Mouse (Mus musculus) retina, postnatal 7 days (tissue): ENCODE results near the gene Btbd17.
A peak's percentile ranks its signal among the peaks of the same experiment; 100 is the strongest.

ENCODE experiments used
- DNase-seq: peaks from one replicate; pipeline ENCODE4 v3.0.0-alpha.2; 2012; ENCODE audit warnings: low read depth, low spot score

Btbd17 gene

DNA sequence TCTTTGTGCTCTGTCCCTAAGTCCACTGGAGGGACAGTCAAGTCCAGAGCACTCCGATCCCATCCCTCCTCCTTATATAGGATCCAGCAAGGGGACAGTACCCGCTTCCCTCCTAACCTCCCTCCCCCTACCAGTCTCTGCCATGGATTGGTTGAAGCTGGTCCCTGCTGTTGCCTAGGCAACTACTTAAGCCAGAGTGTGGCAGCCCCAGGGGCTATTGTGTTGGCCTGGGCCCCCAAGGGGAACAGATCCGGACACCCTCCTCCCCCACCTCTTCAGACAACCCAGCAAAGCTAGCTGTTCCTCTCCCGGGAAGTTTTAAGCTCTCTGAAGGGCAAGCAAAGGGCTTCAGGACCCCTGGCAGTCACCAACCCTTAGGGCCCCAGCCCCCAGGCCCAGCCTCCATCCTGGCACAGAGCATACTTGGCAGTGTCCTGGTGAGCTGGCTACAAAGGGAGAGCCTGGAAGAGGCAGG is at the start of gene Btbd17:
TSS of gene Btbd17 (minus strand) at position 98 of the 475 bp plus-strand sequence.
- DNase-seq, result no peak

DNA sequence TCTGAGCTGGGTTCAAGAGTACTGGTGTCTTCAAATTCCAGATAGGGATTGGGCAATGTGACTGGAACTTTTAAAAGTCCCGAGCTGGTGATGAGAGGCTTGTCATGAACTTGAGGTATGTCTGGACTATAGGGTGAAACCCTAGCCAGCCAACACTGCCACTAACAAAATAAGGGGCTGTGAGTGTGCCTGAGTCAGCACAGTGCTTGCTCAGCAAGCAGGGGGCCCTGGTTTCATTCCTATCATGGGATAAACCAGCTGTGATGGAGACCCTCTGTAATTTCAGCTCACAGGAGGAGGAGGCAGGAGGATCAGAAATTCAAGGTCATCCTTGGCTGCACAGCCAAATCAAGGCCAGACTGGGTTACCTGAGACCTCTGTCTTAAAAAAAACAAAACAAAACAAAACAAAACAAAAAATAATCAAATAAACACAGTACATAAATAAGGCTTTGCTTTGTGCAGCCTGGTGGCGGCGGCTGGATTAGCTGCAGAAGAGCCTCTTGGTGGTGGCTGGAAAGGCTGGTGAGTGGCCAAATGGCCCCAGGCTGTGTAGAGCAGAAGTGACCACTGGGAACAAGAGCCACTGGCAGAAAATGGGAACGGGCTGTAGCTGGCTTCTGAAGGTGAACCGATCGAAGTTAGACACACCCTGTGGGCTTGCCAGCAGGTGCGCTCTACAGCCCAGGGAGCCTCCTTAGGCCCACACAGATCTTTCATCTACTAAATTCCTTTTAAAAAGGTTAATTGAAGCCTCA is 48.9 kb upstream of the Btbd17 start:
- no peak for DNase-seq

DNA sequence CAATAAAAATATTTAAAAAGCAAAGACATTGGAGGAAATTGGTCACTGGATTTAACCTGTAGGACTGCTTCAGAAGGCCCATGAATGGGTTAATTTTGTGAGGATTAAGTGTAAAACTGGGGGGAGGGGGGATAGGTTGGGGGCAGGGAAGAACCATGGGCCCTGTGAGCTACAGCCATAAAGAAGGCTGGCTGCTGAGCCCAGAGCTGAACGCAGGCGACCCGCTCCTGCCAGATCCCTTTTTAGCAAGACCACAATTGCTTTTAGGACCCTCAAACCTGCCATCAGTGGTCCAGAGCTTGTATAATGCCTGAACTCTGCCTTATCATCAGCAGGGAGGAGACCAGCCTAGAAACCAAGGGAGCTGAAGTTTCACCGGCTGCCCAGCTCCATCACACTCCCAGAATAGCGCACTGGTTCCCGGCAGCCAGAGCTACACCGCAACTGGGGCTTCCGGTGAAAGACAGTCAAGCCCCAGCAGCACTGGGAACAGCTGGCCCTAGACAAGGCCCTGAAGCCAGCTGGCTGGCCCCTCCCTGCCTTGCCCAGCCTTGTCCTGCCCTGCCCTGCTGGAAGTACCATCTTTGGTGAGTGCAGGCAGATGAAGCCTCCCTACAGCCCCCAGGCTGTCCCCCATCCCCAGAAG is 48.2 kb upstream of the Btbd17 start:
- DNase-seq, result no peak

DNA sequence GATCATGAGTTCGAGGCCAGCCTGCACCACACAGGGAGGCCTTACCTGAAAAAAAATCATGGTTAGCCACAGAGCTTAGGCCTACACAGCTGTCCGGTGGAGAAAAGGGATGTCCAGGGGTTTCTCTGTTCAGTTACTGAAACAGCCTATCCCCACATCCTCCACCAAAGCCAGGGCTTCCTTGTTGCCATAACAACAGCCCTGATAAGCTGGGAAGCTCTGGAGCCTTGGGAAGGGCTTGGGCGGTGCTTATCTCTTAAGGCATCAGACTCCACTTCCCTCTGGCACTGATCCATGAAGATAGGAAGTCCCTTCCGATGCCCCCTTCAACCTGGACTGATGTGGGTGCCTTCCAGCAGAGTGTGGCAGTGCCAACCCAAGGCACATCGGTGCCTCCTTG is 37.4 kb upstream of the Btbd17 start:
- DNase-seq, result no peak

DNA sequence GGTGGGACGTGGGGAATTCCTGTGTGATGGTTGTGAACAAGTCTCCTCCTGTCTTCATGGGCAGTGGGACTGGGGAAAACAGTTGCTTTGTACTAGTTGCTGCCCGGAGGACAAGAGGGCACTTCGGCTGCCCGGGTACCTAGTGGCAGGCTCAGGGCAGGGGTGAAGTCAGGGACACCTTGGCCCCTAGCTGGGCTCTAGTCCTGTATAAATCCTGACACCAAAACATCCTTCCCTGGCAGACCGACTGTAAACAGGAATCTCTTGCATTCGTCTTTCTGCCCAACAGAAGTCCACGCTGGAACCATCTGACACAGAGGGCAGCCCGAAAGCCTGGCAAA is 34.7 kb upstream of the Btbd17 start:
- DNase-seq, result no peak

DNA sequence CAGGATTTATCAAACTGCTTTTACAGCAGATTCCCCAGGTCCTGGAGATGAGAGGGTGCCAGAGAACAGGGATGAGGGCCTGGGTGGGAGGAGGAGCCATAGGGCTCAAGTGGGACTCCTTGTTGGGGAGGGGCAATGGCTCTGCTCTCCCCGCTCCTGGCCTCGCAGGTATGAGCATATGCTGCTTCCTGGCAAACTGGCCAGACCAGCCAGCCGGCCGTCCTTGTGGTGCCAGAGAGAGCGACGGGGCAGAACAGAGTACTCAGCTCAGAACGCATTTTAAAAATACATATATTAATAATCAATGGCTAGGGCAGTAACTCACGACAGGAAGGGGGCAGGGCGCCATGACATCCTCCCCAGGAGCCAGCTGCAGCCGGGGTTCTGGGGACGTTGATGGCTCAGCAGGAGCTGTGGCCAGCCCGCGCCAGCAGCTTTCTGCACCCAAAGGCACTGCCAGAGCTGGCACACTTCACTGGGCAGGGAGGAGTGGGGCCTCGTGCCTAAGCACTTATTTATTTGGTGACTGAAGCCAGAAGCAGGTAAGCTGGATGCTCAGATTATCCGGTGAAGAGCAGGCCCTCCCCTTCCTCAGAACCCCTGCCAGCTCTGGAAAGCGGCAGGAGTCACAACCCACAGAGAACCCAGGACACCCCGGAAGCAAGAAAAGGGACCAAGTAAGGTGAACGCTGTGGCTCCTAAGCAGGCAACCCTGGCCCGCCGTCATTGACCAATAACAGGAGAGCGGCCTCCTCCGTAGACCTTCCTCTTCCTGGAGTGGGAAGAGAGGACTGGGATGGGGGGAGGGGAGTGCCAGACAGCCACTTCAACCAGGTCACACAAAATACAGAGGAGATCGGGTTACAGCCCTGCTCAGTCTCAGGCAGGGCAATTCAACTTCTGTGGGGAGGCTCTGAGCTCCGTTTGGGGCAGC is 34.0 kb upstream of the Btbd17 start:
- DNase-seq, result no peak

DNA sequence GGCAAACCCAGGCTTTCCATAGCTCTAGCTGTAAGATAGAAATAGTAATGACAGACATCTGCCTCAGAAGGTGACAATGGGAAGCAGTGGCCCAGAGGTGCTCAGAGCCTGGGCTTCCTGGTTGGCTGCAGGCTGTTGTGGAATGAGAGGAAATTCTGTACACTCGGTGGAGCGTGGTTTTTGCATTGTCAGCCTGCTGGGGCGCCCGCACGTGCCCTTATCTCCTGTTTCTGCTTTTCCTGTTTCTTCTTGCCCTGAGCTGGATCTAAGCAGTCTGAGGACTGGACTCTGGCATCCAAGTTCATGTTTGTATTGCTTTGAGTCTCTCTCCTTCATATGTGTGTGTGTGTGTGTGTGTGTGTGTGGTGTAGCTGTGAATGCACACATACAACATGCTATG is 30.9 kb upstream of the Btbd17 start:
- DNase-seq, result no peak

DNA sequence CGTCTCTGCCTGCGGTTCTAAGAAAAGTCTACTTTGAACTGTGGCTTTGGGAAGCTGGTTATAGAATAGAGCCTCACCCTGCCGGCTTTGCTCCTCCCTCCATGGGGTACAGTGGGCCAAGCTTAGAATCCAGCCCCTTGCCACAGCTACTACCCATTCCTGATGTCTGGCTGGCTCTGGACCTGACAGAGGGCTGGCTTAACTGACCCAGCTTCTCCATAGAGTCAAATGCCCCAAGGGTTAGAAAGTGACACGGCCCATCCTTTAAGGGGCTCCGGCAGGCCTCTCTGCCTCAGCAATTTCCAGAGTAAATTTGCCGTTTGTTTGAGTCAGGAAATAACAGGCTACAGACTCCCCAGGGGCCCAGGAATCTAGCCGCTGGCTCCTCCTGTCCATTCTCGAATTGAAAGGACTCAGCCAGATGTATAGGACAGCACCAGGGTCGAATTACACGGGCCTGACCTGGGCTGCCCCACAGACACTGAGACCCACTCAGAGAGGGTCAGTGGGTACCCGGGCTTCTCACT is 27.5 kb upstream of the Btbd17 start:
- DNase-seq, result no peak

DNA sequence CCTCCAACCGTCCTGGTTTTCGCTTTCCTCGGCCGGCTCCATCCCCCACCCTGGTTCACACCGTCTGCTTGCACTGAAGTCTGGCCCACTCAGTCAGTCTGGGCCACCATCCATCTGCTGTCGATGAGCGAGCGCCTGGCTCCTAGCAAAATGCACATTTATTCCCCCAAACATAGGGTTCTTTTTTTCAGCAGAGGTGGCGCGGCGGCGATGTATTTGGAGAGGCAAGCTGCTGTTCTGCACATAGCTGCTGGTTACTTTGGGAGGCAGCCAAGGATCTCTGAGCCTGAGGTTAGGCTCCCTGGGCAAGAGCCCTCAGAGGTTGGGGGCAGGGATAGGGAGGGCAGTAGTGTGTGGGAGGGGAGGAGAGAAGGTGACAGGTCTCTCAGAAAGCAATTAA is 27.0 kb upstream of the Btbd17 start:
- DNase-seq, result no peak

DNA sequence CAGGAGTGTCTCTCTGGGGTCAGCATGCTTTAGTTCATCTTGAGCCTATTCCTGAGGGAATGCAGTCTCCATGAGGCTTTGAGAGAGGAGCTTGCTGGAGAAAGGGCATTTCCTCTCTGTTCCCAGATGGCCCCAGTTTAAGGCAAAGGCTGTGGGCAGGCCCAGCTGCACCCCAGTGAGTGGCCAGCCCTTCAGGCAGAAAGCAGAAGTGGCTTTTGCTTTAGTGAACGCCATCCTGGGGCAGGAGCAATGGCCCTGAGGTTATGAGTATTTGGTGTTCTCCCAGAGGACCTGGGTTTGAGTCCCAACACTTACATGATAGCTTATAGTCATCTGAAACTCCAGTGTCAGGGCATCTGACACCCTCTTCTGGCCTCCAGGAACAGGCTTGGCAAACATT is 25.6 kb upstream of the Btbd17 start:
- DNase-seq, result no peak

DNA sequence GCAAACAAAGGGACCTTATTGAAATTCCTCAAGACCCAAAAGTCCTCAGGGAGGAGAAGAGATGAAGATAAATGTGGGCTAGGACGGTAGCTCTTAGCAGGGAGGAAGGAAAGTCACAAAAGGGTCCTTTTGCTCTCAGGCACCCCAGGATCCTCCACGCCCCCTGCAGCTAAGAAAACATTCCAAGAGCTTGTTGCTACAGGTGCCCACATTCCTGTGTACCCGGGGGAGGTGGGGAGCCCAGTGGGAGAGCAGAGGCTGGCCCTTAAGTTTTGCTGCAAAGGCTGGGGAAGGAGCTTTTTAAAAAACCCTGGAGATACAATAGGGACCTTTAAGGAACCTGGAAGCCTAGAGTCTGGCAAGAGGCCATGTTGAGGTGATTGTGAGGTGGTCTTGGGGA is 24.7 kb upstream of the Btbd17 start:
- DNase-seq, result no peak

DNA sequence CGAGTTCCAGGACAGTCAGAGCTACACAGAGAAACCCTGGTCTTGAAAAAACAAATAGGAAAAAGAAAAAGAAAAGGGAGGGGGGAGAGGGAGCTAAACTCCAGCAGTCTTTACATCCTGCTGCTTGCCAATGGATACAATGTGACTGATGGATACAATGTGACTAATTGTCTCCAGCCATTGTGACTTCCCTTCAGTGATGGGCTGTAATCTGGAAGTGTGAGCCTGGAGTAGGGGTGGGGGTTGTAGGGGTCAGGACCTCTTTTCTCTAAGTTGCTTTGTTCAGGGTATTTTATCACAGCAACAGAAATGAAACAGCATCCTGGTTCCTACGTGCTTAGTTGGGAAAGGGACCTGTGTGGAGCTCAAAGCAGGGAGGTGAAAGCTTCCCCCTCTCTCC is 23.4 kb upstream of the Btbd17 start:
- no peak for DNase-seq

DNA sequence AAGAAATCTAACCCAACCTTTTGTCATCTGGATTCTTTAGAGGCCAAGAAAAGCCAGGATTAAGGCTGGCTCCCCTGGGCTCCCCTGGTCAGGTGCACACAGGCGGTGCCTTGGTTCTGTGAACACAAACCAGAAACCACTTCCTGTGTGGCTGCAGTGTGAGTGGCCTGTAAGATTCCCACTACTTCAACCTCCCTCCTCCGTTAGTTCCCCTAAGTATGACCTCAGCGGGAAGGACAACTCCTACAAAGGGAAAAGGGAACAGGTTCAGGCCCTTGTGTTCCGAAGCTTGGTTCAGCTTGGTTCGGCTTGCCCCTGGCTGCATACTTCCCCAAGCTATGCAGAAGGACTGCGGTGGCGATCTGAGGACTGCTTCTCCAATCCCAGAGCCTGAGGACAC is 22.4 kb upstream of the Btbd17 start:
- no peak for DNase-seq

DNA sequence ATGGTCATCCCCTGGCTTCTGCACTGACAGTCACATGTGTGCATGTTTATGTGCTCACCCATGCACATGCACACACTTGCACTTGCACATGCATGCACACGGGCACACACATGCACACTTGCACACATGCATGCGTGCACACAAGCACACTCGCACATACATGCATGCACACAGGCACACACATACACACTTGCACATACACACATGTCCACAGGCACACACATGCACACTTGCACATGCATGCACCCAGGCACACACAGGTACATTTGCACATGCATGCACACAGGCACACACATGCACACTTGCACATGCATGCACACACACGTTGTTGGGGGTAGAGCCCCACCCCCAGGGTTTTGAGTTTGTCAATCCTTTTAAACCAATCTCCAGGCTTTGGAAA is 21.2 kb upstream of the Btbd17 start:
- no peak for DNase-seq

DNA sequence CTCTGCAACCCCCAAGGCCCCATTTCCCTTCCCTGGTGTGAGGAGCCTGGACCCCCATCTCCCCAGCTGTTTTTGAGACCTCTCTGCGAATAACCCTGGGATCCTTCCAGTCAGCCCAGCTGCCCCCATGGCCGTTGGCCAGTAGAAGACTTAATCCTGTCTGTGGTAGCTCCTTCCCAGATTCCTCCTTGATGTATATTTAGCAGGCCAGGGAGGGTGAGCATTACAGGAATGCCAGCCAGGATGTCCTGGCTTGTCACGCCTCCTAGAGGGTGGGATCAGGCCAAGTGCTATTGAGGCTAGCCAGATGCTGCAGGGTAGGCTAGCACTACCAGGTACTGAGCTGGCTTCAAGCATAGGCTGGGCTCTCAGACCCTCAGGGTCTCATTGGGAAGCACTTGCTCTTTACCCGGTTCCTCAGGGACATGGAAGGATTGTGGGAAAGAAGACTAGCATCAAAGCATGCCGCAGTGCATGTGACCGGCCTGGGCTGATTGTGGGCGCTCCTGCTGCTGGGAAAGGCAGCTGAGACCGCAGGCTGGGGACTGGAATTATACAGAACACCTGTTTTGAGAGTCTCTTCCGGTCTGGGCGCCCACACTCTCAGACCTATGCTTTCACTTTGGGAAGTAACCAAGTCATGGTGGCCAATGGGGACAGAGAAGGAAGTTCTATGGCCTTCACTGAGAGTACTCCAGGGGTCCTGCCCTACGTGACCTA is 19.3 kb upstream of the Btbd17 start:
- DNase-seq, result no peak

DNA sequence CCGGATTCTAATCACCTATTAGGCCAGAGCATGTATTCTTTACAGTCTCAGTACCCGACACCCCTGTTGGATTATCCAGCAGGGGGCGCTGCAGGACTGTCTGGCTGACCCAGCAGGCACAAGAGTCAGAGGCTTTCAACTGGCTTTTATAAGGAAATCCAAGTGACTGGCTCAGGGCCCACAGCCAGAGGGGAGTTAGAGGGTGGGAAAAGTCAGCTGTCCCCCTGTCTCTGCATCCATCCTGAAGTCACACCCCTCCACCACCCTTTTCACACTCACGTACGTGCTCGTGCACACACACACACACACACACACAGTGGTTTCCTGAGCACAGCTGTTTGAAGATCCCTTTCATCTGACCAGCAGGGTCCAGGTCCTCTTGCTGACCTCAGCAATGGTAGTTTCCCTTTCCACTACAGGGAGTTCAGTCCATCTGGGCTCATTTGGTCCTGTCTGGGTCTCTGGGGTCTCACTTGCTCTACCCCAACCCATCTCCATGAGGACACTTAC is 17.0 kb upstream of the Btbd17 start:
- peak; percentile 78 for DNase-seq

DNA sequence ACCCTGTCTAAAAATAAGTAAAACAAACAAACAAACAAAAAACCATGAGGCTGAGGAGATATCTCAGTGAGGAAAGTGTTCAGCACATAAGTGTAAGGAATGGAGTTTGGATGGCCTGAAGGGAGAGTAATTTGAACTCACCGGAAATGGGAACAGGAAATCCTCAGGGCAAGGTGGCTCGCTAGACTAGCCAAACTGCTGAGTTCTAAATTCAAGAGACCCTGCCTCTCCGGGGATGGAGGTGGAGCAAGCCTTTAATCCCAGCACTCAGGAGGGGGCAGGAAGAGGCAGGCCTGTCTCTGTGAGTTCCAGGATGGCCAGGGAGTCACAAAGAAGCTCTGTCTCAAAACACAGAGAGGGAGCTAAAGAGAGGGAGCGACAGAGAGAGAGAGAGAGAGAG is 14.6 kb upstream of the Btbd17 start:
- no peak for DNase-seq

DNA sequence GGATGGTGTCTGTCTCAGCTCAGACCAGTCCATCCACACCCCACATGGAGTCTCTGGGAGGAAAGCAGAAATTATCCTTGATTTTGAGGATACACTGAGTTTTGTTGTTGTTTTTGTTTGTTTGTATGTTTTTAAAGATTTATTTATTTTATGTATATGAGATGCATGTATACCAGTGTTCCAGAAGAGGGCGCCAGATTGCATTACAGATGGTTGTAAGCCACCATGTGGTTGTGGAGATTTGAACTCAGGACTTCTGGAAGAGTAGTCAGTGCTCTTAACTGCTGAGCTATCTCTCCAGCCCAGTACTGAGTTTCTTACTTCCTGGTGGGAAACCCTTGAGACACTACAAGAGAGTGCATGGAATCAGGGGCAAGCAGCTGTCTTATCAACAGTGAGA is 13.6 kb upstream of the Btbd17 start:
- DNase-seq, result no peak

DNA sequence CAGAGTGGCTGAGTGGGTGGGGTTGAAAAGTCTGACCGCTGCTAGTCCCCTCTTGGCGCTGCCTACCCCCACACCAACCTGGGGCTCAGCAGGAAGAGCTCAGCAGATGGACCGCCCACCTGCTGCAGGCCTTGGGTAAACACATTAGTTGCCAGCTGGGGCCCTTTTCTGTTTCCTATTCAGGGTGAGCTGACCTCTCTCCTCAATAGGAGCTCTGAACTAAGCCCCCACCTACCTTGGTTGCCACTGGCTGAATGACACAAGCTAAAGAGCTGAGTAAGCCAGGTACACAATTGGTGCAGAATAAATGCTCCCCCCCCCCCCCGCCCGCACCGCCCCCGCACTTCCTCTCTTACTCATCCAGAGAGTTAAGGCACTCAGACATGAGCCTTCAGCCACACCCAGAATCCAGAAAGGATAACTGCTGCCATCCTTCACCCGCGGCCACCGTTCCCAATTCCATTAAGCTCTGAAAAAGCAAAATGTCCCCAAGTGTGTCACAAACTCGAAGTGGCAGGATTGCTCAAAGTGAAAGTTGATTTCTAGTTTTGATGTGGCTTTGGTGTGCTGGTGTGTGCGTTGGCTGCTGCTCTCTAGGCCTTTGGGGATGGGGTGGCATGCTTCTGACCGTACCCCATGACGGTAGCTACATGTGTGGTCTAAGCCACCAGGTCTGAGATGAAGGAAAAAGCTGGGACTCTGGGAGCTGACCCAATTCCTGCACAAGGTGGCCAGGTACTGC is 12.1 kb upstream of the Btbd17 start:
- no peak for DNase-seq

DNA sequence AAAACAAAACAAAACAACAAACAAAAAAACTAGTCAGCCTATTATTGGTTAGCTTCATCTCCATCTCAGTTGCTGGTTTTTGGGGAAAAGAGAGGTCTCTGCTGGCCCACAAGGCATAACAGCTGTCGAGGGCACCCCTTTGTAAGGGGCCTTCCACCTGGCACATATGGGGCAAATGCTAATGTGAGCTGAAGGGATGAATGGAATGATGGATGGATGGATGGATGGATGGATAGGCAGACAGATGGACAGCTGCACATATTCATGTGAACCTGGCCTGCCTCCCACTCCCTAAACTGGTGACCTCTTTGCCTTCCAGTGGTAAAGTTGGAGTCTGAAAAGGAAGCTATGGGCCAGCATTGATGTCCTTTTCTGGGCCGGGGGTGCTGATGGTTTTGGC is 11.3 kb upstream of the Btbd17 start:
- DNase-seq, result no peak

DNA sequence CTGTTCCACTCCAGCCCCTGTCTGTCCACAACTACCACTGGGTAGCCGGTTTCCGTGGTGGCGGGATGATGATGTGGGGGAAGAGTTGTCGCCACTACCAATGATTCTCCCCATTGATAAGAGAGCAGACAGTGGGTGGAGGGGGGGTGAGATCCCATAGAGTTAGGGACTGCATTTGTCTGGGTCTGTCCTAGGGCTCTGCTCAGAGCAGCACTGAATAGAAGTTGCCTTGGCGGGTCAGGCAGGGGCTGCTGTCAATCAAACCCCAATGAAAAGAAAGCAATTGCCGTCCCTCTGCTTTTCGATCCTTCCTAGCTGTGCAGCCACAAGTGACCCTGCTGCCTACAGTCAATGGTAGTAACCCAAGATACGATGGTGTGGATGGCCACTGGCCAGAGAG is 8.2 kb upstream of the Btbd17 start:
- DNase-seq, result no peak
